Mouse (Mus musculus): ENCODE data around the gene Glb1l. TPM values are rescaled to one million over a fixed set of nuclear protein-coding genes. Genes with fewer than 3 reads are reported as not detected.

The Glb1l gene
- polyA plus RNA-seq, 1 experiment from 2014 or later: 3.5 TPM

GRCm38 (mm10) chr1:75148727-75149126 is 61.9 kb downstream of the Glb1l start:
- TF ChIP-seq CTCF (IDR thresholded peaks at IDR 0.05; ENCODE audit: low read depth) (no peak), EP300 (IDR thresholded peaks at IDR 0.05; ENCODE audit: low read depth) (0 out of 2 replicates have a peak, but pooled peaks have one; percentile 47)
- ATAC-seq (peak; percentile 87), DNase-seq (no peak)
- H3K36me3 ChIP-seq (replicated peaks; ENCODE audit: insufficient read depth, low read length): peaks cover 50% of the 10 kb centered on the region
- H3K4me3 ChIP-seq (ENCODE audit: low read depth, low read length): no peak overlapping the region
- H3K9me3 ChIP-seq (ENCODE audit: low read length): no peaks in the 10 kb centered on the region
- H3K9ac ChIP-seq (replicated peaks): no peak overlapping the region
- H3K27me3 ChIP-seq (ENCODE audit: insufficient read depth, low read length): no peaks in the 10 kb centered on the region
- peak overlapping the region; percentile 84 for H3K27ac ChIP-seq (ENCODE audit: low read depth)
- H3K4me1 ChIP-seq (ENCODE audit: insufficient read depth): peaks cover 21% of the 10 kb centered on the region
- 72% methylated on average over 4 of the region's 4 CpGs for WGBS (ENCODE audit: insufficient replicate concordance)
- H3K4me2 ChIP-seq (ENCODE audit: low read depth, low read length): no peak overlapping the region

Small RNA genes lying within 50 kb of the gene (microRNA-seq; reads per million reads assigned to microRNA genes)
- not detected for gene Gm27943

Other genes starting within 250 kb of the Glb1l start
- gene Nhej1, start 85.6 kb downstream of the Glb1l start, polyA plus RNA-seq (2015; fragmentation: Nextera tagmentation; extraction: Ambion mirVana): 3.0 and 3.5 TPM in 2 replicates
- 2.3 and 2.8 TPM in 2 replicates for gene Slc23a3, start 76.9 kb downstream of the Glb1l start, polyA plus RNA-seq (2015; fragmentation: Nextera tagmentation; extraction: Ambion mirVana)
- gene Cnppd1, start 68.1 kb downstream of the Glb1l start, polyA plus RNA-seq (2015; fragmentation: Nextera tagmentation; extraction: Ambion mirVana): 43.8 and 47.4 TPM in 2 replicates
- gene Retreg2, start 68.0 kb downstream of the Glb1l start, polyA plus RNA-seq (2015; fragmentation: Nextera tagmentation; extraction: Ambion mirVana): 51.2 and 54.9 TPM in 2 replicates
- gene Zfand2b, start 42.2 kb downstream of the Glb1l start, polyA plus RNA-seq (2015; fragmentation: Nextera tagmentation; extraction: Ambion mirVana): 32.7 and 34.7 TPM in 2 replicates
- 38.1 and 41.5 TPM in 2 replicates for gene Abcb6, start 30.4 kb downstream of the Glb1l start, polyA plus RNA-seq (2015; fragmentation: Nextera tagmentation; extraction: Ambion mirVana)
- gene Ankzf1, start 18.7 kb downstream of the Glb1l start, polyA plus RNA-seq (2015; fragmentation: Nextera tagmentation; extraction: Ambion mirVana): 8.0 and 9.8 TPM in 2 replicates
- 17.6 and 17.8 TPM in 2 replicates for gene Atg9a, start 18.6 kb downstream of the Glb1l start, polyA plus RNA-seq (2015; fragmentation: Nextera tagmentation; extraction: Ambion mirVana)
- 88.3 and 101 TPM in 2 replicates for gene Stk16, start within 50 bp of the Glb1l start, polyA plus RNA-seq (2015; fragmentation: Nextera tagmentation; extraction: Ambion mirVana)
- gene Tuba4a, start 9.1 kb upstream of the Glb1l start, polyA plus RNA-seq (2015; fragmentation: Nextera tagmentation; extraction: Ambion mirVana): 291 and 298 TPM in 2 replicates
- 0.18 TPM in 1 of 2 replicates, not detected in the other for gene A630095N17Rik, start 21.3 kb upstream of the Glb1l start, polyA plus RNA-seq (2015; fragmentation: Nextera tagmentation; extraction: Ambion mirVana)
- 29.0 and 31.0 TPM in 2 replicates for gene Dnajb2, start 25.6 kb upstream of the Glb1l start, polyA plus RNA-seq (2015; fragmentation: Nextera tagmentation; extraction: Ambion mirVana)
- 0.02 and 0.09 TPM in 2 replicates for gene Ptprn, start 53.7 kb upstream of the Glb1l start, polyA plus RNA-seq (2015; fragmentation: Nextera tagmentation; extraction: Ambion mirVana)
- gene Resp18, start 67.6 kb upstream of the Glb1l start, polyA plus RNA-seq (2015; fragmentation: Nextera tagmentation; extraction: Ambion mirVana): not detected in 2 replicates
- gene Dnpep, start 107.2 kb upstream of the Glb1l start, polyA plus RNA-seq (2015; fragmentation: Nextera tagmentation; extraction: Ambion mirVana): 50.5 and 52.8 TPM in 2 replicates
- gene Des, start 149.5 kb upstream of the Glb1l start, polyA plus RNA-seq (2015; fragmentation: Nextera tagmentation; extraction: Ambion mirVana): 4.0 and 14.2 TPM in 2 replicates
- gene Speg, start 164.5 kb upstream of the Glb1l start, polyA plus RNA-seq (2015; fragmentation: Nextera tagmentation; extraction: Ambion mirVana): 3.4 and 3.5 TPM in 2 replicates
- gene Gmppa, start 225.1 kb upstream of the Glb1l start, polyA plus RNA-seq (2015; fragmentation: Nextera tagmentation; extraction: Ambion mirVana): 21.0 and 22.0 TPM in 2 replicates
- not detected in 2 replicates for gene Asic4, start 239.6 kb upstream of the Glb1l start, polyA plus RNA-seq (2015; fragmentation: Nextera tagmentation; extraction: Ambion mirVana)